Mouse (Mus musculus) megakaryocyte, embryonic 14.5 days (primary cell): Measurements from ENCODE around the gene Fam47e. TPM values are rescaled to one million over a fixed set of nuclear protein-coding genes. Genes with fewer than 3 reads are reported as not detected.

ENCODE experiments used
- H3K27me3 ChIP-seq: replicated peaks from 2 replicates; pipeline ENCODE3; 2012; ENCODE audit warnings: inconsistent platforms
- H3K36me3 ChIP-seq: replicated peaks from 2 replicates; pipeline ENCODE3; 2012; ENCODE audit warnings: low read length, inconsistent platforms, mixed read lengths
- H3K4me1 ChIP-seq: 2 replicates; pipeline ENCODE4 v1.6.1; 2012; ENCODE audit warnings: inconsistent platforms
- H3K4me3 ChIP-seq: replicated peaks from 2 replicates; pipeline ENCODE3; 2012; ENCODE audit warnings: moderate library complexity, mild to moderate bottlenecking, inconsistent platforms
- H3K9me3 ChIP-seq: 2 replicates; pipeline ENCODE4 v1.6.1; 2012; ENCODE audit warnings: inconsistent platforms
- FLI1 ChIP-seq: IDR thresholded peaks from 2 replicates; pipeline ENCODE4 v1.6.1; 2012; ENCODE audit warnings: low read length, inconsistent platforms, mixed read lengths
- GATA1 ChIP-seq: IDR thresholded peaks from 3 replicates; pipeline ENCODE4 v1.6.1; 2012; ENCODE audit warnings: mixed read lengths, low read length, inconsistent platforms, borderline replicate concordance
- polyA plus RNA-seq: library from polyadenylated mRNA; stranded (reverse); fragments of >175 nt; gene quantifications from 2 replicates; pipeline ENCODE4 v1.2.3, GENCODE M21; 2012; ENCODE audit warnings: low replicate concordance; ENCODE audit not compliant: insufficient read depth

Fam47e gene
- polyA plus RNA-seq, 1 experiment = not detected

DNA sequence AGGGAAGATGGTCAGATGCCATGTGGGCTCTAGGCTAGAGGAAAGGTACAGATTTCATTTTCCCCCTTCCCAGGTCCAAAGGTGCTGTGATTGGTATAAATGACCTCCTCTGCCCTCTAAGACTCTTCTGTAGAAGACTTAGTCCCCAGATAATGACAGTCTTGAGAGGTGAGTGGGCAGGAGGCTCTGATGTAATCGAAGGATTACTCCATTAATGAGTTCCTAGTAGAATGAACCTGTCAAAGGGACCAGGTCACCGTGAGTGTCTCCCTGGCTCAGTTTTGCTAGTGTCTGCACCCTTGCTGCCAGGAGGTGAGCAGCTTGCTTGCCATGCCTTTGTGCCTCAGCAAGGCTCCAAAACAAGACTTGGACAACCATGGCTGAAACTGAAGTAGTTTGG lies 2.3 kb upstream of the Fam47e start:
- Histone ChIP-seq H3K9me3 (peaks cover 12% of the 10 kb centered on the region), H3K36me3 (no peaks in the 10 kb centered on the region), H3K4me1 (no peaks in the 10 kb centered on the region), H3K27me3 (no peaks in the 10 kb centered on the region), H3K4me3 (no peak overlapping the region)
- TF ChIP-seq GATA1 (no peak), FLI1 (no peak)

- no peak for TF ChIP-seq GATA1
- TF ChIP-seq FLI1 = no peak
- no peak overlapping the region for H3K4me3 ChIP-seq
- no peaks in the 10 kb centered on the region for H3K36me3 ChIP-seq
- no peaks in the 10 kb centered on the region for H3K4me1 ChIP-seq
- H3K27me3 ChIP-seq = peaks cover 1% of the 10 kb centered on the region
- H3K9me3 ChIP-seq = peaks cover 12% of the 10 kb centered on the region
Measured at GRCm38 (mm10) chr5:92553939-92554338, 930 bp upstream of the Fam47e start.

DNA sequence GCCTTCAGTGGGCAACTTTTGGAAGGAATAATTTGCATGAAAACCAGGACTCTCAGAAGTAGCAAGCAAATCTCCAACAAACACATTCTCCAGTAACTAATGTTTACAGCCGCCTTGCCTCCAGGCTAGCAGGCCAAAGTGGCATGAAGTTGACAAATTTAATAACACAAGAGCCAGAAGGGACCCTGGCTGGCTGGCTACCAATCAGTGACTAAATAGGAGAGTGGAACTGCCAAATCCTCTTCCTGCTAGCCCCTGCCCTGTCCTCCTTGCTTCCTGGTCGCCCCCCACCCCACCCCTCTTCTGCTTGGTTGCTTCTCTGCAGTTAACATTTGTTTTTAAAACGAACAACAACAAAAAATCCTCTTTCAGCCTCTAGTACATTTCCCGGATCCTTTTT lies 426 bp upstream of the Fam47e start:
- H3K27me3 ChIP-seq = peaks cover 1% of the 10 kb centered on the region
- no peak overlapping the region for H3K4me3 ChIP-seq
- peaks cover 12% of the 10 kb centered on the region for H3K9me3 ChIP-seq
- no peaks in the 10 kb centered on the region for H3K36me3 ChIP-seq
- no peaks in the 10 kb centered on the region for H3K4me1 ChIP-seq
- no peak for TF ChIP-seq GATA1
- TF ChIP-seq FLI1 = no peak

- Histone ChIP-seq H3K27me3 (peaks cover 7% of the 10 kb centered on the region), H3K9me3 (peaks cover 12% of the 10 kb centered on the region), H3K4me1 (peaks cover 4% of the 10 kb centered on the region; the same call in 1 of the 2 replicates), H3K4me3 (no peak overlapping the region), H3K36me3 (no peaks in the 10 kb centered on the region)
- TF ChIP-seq FLI1 (no peak), GATA1 (no peak)
Measured at GRCm38 (mm10) chr5:92555905-92556304, 1.0 kb downstream of the Fam47e start.

GRCm38 (mm10) chr5:92557508-92557907 lies 2.6 kb downstream of the Fam47e start:
- H3K4me3 ChIP-seq = no peak overlapping the region
- peaks cover 9% of the 10 kb centered on the region for H3K9me3 ChIP-seq
- H3K4me1 ChIP-seq = peaks cover 4% of the 10 kb centered on the region; the same call in 1 of the 2 replicates
- H3K27me3 ChIP-seq = peaks cover 9% of the 10 kb centered on the region
- TF ChIP-seq GATA1 (no peak), FLI1 (no peak)
- H3K36me3 ChIP-seq = no peaks in the 10 kb centered on the region

DNA sequence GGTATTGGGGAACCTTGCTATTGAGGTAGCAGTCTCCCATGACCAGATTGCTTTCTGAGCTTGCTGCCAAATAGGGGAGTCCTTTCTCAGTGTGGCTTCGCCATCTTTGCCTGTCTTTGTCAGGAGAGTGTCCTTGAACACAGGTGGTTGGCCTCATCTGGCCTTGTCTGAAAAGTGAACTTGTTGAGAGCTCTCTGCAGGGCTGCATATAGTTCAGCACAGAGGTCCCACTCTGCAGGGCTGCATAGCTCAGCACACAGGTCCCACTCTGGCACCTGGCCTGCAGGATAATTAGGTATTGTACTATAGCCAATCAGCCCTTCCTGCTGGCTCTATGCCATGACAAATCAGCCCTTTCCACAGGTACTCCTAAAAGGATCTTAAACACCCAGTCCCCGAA lies 5.3 kb downstream of the Fam47e start:
- TF ChIP-seq FLI1 (no peak), GATA1 (no peak)
- Histone ChIP-seq H3K27me3 (peaks cover 9% of the 10 kb centered on the region), H3K9me3 (no peaks in the 10 kb centered on the region), H3K4me3 (no peak overlapping the region), H3K4me1 (peaks cover 13% of the 10 kb centered on the region), H3K36me3 (no peaks in the 10 kb centered on the region)

DNA sequence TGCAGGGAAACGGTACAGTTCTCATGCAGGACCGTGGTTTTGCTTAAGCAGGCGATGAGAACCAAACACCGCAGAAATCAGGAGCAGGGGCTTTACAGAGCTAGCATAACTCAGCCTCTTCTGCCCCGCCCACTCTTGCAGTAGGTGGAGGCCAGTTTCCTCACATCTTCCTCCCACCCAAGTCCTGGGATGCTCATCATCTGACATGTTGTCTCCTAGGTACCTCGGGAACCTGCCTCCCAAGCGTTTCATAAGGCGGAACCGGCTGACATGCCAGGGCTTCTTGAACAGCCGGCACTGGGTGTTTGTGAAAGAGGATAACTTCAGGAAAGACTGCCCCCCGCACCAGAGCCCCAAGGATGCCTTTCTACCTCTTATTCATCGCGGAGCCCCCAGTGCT lies 7.1 kb downstream of the Fam47e start:
- H3K36me3 ChIP-seq = no peaks in the 10 kb centered on the region
- TF ChIP-seq FLI1 = no peak
- no peak for TF ChIP-seq GATA1
- no peak overlapping the region for H3K4me3 ChIP-seq
- H3K27me3 ChIP-seq = peaks cover 9% of the 10 kb centered on the region
- peaks cover 13% of the 10 kb centered on the region for H3K4me1 ChIP-seq
- no peaks in the 10 kb centered on the region for H3K9me3 ChIP-seq

- no peaks in the 10 kb centered on the region for H3K36me3 ChIP-seq
- H3K4me1 ChIP-seq = no peaks in the 10 kb centered on the region
- H3K27me3 ChIP-seq = no peaks in the 10 kb centered on the region
- H3K9me3 ChIP-seq = no peaks in the 10 kb centered on the region
- H3K4me3 ChIP-seq = no peak overlapping the region
- TF ChIP-seq GATA1 = no peak
- TF ChIP-seq FLI1 = no peak
Measured at GRCm38 (mm10) chr5:92571232-92571631, 16.4 kb downstream of the Fam47e start.

GRCm38 (mm10) chr5:92579559-92579958 lies 24.7 kb downstream of the Fam47e start:
- H3K4me1 ChIP-seq = no peaks in the 10 kb centered on the region
- H3K4me3 ChIP-seq = no peak overlapping the region
- H3K36me3 ChIP-seq = no peaks in the 10 kb centered on the region
- no peaks in the 10 kb centered on the region for H3K9me3 ChIP-seq
- TF ChIP-seq FLI1 = no peak
- TF ChIP-seq GATA1 = no peak
- no peaks in the 10 kb centered on the region for H3K27me3 ChIP-seq

GRCm38 (mm10) chr5:92585932-92586331 lies 31.1 kb downstream of the Fam47e start:
- H3K27me3 ChIP-seq = peaks cover 2% of the 10 kb centered on the region

DNA sequence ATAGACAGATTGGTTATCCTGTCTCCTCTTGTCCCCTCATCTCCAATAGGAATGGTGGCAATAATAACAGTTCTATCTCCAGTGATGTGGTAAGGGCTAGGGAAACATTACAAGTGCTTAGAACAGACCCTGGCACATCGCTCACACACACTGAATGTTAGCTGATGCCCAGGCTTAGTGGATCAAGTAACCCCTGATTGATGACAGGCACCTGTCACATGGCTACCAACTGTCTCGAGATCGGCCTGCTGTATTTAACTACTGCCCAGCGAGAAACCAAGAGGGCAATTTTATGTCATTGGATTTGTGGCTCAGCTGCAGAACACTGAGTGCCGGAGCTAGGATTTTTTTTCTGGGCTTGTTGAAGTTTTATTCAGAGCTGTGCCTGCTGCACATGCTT lies 40.2 kb downstream of the Fam47e start:
- no peak overlapping the region for H3K4me3 ChIP-seq
- no peaks in the 10 kb centered on the region for H3K4me1 ChIP-seq
- H3K36me3 ChIP-seq = no peaks in the 10 kb centered on the region
- TF ChIP-seq GATA1 (no peak), FLI1 (no peak)
- no peaks in the 10 kb centered on the region for H3K9me3 ChIP-seq
- H3K27me3 ChIP-seq = peaks cover 9% of the 10 kb centered on the region

More at GRCm38 (mm10) chr5:92585932-92586331, 31.1 kb downstream of the Fam47e start:
- no peaks in the 10 kb centered on the region for H3K36me3 ChIP-seq
- H3K4me3 ChIP-seq = peak overlapping the region; percentile 59
- TF ChIP-seq GATA1 (no peak), FLI1 (no peak)
- 0 out of 2 replicates have a peak, but pooled peaks cover 4% of the 10 kb centered on the region for H3K9me3 ChIP-seq
- no peaks in the 10 kb centered on the region for H3K4me1 ChIP-seq
